Mouse (Mus musculus) limb, embryonic 12.5 days (tissue): ENCODE measurements at regions not wholly inside any gene's neighbourhood (a gene's known extent, or its start where the extent isn't known, plus 50 kb on each side); places are given as distances from the start of the nearest gene placed in this dataset.
"Not testable (repeated sequence)": the region's sequence is repeated elsewhere in the genome, so short reads cannot be mapped to it uniquely, and the experiment has no call there.

ENCODE experiments used
- ATAC-seq: fragments of 200-750 bp; cut with Nextera tagmentation; 2 replicates; pipeline ENCODE4 v1.8.0; 2017; ENCODE audit warnings: low read depth, moderate TSS enrichment; ENCODE audit not compliant: insufficient number of reproducible peaks, insufficient read depth, low FRiP score, low TSS enrichment
- H3K27ac ChIP-seq: fragments of 300-500 bp; sonication (generic); 2 replicates; pipeline ENCODE4 v1.5.1; 2016; ENCODE audit warnings: mild to moderate bottlenecking, moderate library complexity
- H3K27me3 ChIP-seq: fragments of 300-500 bp; sonication (generic); 2 replicates; pipeline ENCODE4 v1.6.1; 2016; ENCODE audit warnings: mild to moderate bottlenecking, moderate library complexity
- H3K36me3 ChIP-seq: fragments of 300-500 bp; sonication (generic); 2 replicates; pipeline ENCODE4 v1.6.1; 2016; ENCODE audit warnings: mild to moderate bottlenecking, moderate library complexity
- H3K4me1 ChIP-seq: fragments of 300-500 bp; sonication (generic); replicated peaks from 2 replicates; pipeline ENCODE4 v1.6.1; 2016
- H3K4me2 ChIP-seq: fragments of 300-500 bp; sonication (generic); 2 replicates; pipeline ENCODE4 v1.6.1; 2016; ENCODE audit warnings: mild to moderate bottlenecking, moderate library complexity
- H3K4me3 ChIP-seq: fragments of 300-500 bp; sonication (generic); replicated peaks from 2 replicates; pipeline ENCODE4 v1.5.1; 2016; ENCODE audit warnings: mild to moderate bottlenecking
- H3K9ac ChIP-seq: fragments of 300-500 bp; sonication (generic); replicated peaks from 2 replicates; pipeline ENCODE4 v1.6.1; 2016; ENCODE audit warnings: mild to moderate bottlenecking, moderate library complexity
- H3K9me3 ChIP-seq: fragments of 300-500 bp; sonication (generic); 2 replicates; pipeline ENCODE4 v1.6.1; 2016; ENCODE audit warnings: mild to moderate bottlenecking, moderate library complexity
- WGBS: fragments of 180-500 bp; shearing (Covaris S2); methylation state at CpG from one replicate; pipeline ENCODE4 v1.1.7; 2016; 5-methylcytosine and 5-hydroxymethylcytosine counted together

DNA sequence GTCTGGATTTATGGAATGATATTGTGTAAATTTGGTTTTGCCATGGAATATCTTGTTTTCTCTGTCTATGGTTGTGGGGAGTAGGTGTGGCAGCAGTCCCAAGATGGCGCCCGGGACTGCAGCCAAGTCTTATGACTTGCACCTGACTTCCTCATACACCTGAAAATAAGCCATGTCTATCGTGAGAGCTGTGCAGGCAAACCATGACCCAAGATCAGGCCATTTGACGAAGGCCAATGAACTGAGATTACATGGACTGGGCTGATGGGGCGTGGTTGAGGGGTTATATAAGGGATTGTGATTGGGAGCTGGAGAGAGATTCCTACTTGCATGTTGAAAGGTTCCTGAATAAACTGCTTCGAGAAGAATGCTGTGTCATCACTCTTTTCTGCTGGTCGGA lies 139.5 kb downstream of the Slc6a15 start:
- H3K9me3 ChIP-seq, H3K4me1 ChIP-seq, H3K4me2 ChIP-seq, H3K4me3 ChIP-seq, H3K27ac ChIP-seq, H3K36me3 ChIP-seq, H3K9ac ChIP-seq, H3K27me3 ChIP-seq, ATAC-seq: not testable (repeated sequence)
- WGBS: 92% methylated on average over 7 of the region's 7 CpGs

GRCm38 (mm10) chr10:103544502-103544901 lies 176.9 kb downstream of the Slc6a15 start:
- Histone ChIP-seq H3K4me1 (no peaks in the 10 kb centered on the region), H3K27ac (no peak overlapping the region), H3K4me2 (no peak overlapping the region), H3K27me3 (no peaks in the 10 kb centered on the region), H3K9ac (no peak overlapping the region), H3K9me3 (no peaks in the 10 kb centered on the region), H3K36me3 (no peaks in the 10 kb centered on the region), H3K4me3 (no peak overlapping the region)
- ATAC-seq: no peak
- WGBS: 27% methylated on average over 2 of the region's 2 CpGs

GRCm38 (mm10) chr10:103549510-103549909 lies 181.9 kb downstream of the Slc6a15 start:
- no peak for ATAC-seq
- H3K36me3 ChIP-seq: no peaks in the 10 kb centered on the region
- no peak overlapping the region for H3K27ac ChIP-seq
- H3K4me1 ChIP-seq: no peaks in the 10 kb centered on the region
- H3K9ac ChIP-seq: no peak overlapping the region
- no peak overlapping the region for H3K4me2 ChIP-seq
- no peak overlapping the region for H3K4me3 ChIP-seq
- H3K27me3 ChIP-seq: no peaks in the 10 kb centered on the region
- no peaks in the 10 kb centered on the region for H3K9me3 ChIP-seq
- WGBS: 90% methylated on average over 2 of the region's 2 CpGs

GRCm38 (mm10) chr10:103585097-103585496 lies 217.5 kb downstream of the Slc6a15 start:
- no peaks in the 10 kb centered on the region for H3K27me3 ChIP-seq
- no peak overlapping the region for H3K27ac ChIP-seq
- H3K4me3 ChIP-seq: no peak overlapping the region
- no peak overlapping the region for H3K9ac ChIP-seq
- H3K9me3 ChIP-seq: no peaks in the 10 kb centered on the region
- 38% methylated on average over 3 of the region's 3 CpGs for WGBS
- ATAC-seq: no peak
- H3K36me3 ChIP-seq: no peaks in the 10 kb centered on the region
- H3K4me2 ChIP-seq: no peak overlapping the region
- no peaks in the 10 kb centered on the region; the same call in 1 of the 2 replicates for H3K4me1 ChIP-seq

GRCm38 (mm10) chr10:103585504-103585903 lies 217.9 kb downstream of the Slc6a15 start:
- ATAC-seq: no peak
- Histone ChIP-seq H3K4me2 (no peak overlapping the region), H3K9ac (no peak overlapping the region), H3K27ac (no peak overlapping the region), H3K27me3 (no peaks in the 10 kb centered on the region), H3K9me3 (no peaks in the 10 kb centered on the region), H3K4me3 (no peak overlapping the region), H3K36me3 (no peaks in the 10 kb centered on the region), H3K4me1 (no peaks in the 10 kb centered on the region; the same call in 1 of the 2 replicates)
- WGBS: 75% methylated on average over 2 of the region's 2 CpGs

DNA sequence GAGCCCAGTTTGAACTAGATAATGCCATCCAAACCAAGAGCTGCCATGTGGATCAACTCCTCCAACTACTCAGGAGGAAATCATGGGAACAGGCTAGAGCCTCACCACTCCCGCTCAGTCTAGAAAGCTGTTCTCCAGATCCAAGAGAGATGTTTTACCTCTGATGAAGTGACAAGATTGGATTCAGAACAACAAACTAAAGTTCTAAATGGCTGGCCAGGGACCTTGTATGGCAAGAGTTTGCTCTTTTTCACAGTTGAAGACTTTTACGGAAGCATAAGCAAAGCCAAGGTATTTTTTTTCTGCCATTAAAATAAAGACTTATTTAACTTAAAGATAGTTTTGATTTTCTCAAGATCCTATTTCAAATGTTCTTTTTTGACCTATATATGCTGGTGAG lies 224.4 kb downstream of the Slc6a15 start:
- no peak overlapping the region for H3K4me2 ChIP-seq
- 0 out of 2 replicates have a peak, but pooled peaks cover 3% of the 10 kb centered on the region for H3K4me1 ChIP-seq
- ATAC-seq: no peak
- no peaks in the 10 kb centered on the region for H3K36me3 ChIP-seq
- WGBS: 73% methylated on average over 2 of the region's 2 CpGs
- no peaks in the 10 kb centered on the region for H3K27me3 ChIP-seq
- no peak overlapping the region for H3K9ac ChIP-seq
- H3K27ac ChIP-seq: no peak overlapping the region
- H3K9me3 ChIP-seq: no peaks in the 10 kb centered on the region
- H3K4me3 ChIP-seq: no peak overlapping the region

GRCm38 (mm10) chr10:103641162-103641561 lies 273.6 kb downstream of the Slc6a15 start:
- Histone ChIP-seq H3K9me3 (no peaks in the 10 kb centered on the region), H3K9ac (no peak overlapping the region), H3K4me2 (no peak overlapping the region), H3K4me3 (no peak overlapping the region), H3K27me3 (no peaks in the 10 kb centered on the region), H3K36me3 (no peaks in the 10 kb centered on the region), H3K27ac (no peak overlapping the region), H3K4me1 (no peaks in the 10 kb centered on the region)
- no peak for ATAC-seq
- WGBS: 71% methylated on average over 2 of the region's 2 CpGs

DNA sequence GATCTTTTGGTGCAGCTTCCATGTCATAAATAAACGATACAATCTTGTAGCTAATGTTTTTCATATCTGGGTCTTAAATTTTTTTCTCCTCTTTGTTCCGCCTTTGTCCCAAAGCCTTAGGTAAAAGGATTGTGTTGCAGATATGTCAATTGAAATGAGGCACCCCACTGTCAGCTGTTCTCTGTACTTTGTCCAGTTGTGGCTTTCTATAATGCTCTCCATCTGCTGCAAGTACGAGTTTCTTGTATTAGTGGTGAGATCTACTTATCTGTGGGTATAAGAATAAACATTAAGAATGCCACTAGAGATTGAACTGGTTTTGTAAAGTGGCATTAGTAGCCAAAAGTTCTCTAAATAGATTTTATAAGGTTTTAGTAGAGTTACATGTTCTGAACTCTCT lies 282.3 kb downstream of the Slc6a15 start:
- no peak for ATAC-seq
- Histone ChIP-seq H3K9ac (no peak overlapping the region), H3K36me3 (no peaks in the 10 kb centered on the region), H3K9me3 (no peaks in the 10 kb centered on the region), H3K4me1 (no peaks in the 10 kb centered on the region), H3K4me3 (no peak overlapping the region), H3K27me3 (no peaks in the 10 kb centered on the region), H3K4me2 (no peak overlapping the region), H3K27ac (no peak overlapping the region)
- 75% methylated on average over 3 of the region's 3 CpGs for WGBS

GRCm38 (mm10) chr10:103673081-103673480 lies 305.5 kb downstream of the Slc6a15 start:
- H3K27ac ChIP-seq: no peak overlapping the region
- no peak overlapping the region for H3K4me3 ChIP-seq
- ATAC-seq: no peak
- H3K9ac ChIP-seq: no peak overlapping the region
- H3K27me3 ChIP-seq: no peaks in the 10 kb centered on the region
- H3K4me1 ChIP-seq: no peaks in the 10 kb centered on the region
- H3K4me2 ChIP-seq: no peak overlapping the region
- H3K36me3 ChIP-seq: no peaks in the 10 kb centered on the region
- 83% methylated on average over 3 of the region's 3 CpGs for WGBS
- H3K9me3 ChIP-seq: no peaks in the 10 kb centered on the region

- Histone ChIP-seq H3K36me3 (no peaks in the 10 kb centered on the region), H3K9ac (no peak overlapping the region), H3K4me2 (no peak overlapping the region), H3K4me3 (no peak overlapping the region), H3K4me1 (no peaks in the 10 kb centered on the region), H3K9me3 (no peaks in the 10 kb centered on the region), H3K27ac (no peak overlapping the region), H3K27me3 (no peaks in the 10 kb centered on the region)
- WGBS: 90% methylated on average over 3 of the region's 3 CpGs
- ATAC-seq: no peak
These were observed 306.2 kb downstream of the Slc6a15 start for GRCm38 (mm10) chr10:103673765-103674164.

- 58% methylated on average over 2 of the region's 2 CpGs for WGBS
- Histone ChIP-seq H3K4me2 (no peak overlapping the region), H3K27ac (no peak overlapping the region), H3K36me3 (no peaks in the 10 kb centered on the region), H3K4me3 (no peak overlapping the region), H3K27me3 (no peaks in the 10 kb centered on the region), H3K4me1 (no peaks in the 10 kb centered on the region), H3K9ac (no peak overlapping the region), H3K9me3 (no peaks in the 10 kb centered on the region)
- no peak for ATAC-seq
These were observed 325.1 kb downstream of the Slc6a15 start for GRCm38 (mm10) chr10:103692682-103693081.

- Histone ChIP-seq H3K4me2 (no peak overlapping the region), H3K9me3 (no peaks in the 10 kb centered on the region), H3K27me3 (no peaks in the 10 kb centered on the region), H3K4me3 (no peak overlapping the region), H3K4me1 (no peaks in the 10 kb centered on the region), H3K36me3 (no peaks in the 10 kb centered on the region), H3K9ac (no peak overlapping the region), H3K27ac (no peak overlapping the region)
- WGBS: 53% methylated on average over 3 of the region's 3 CpGs
- ATAC-seq: no peak
These were observed 347.6 kb downstream of the Slc6a15 start for GRCm38 (mm10) chr10:103715080-103715725.
